Mouse (Mus musculus): ENCODE results near the gene Sh3bp5.

- peak; percentile 46 for TF ChIP-seq CTCF (conservative IDR thresholded peaks at IDR 0.05; ENCODE audit: insufficient read depth, insufficient read length, low read depth, low read length)
- TF ChIP-seq POLR2A (IDR thresholded peaks at IDR 0.05; ENCODE audit: low read depth, low read length) = no peak
These were observed 4.4 kb upstream of the Sh3bp5 start for GRCm38 (mm10) chr14:31440230-31440629.

All from kidney, adult 2 months (tissue).